Mouse (Mus musculus) T-helper 1 cell (primary cell): ENCODE data around the gene Gpank1.

Experiments used
- in situ Hi-C: fragments of 300-600 bp; cut with MboI, MseI; formaldehyde crosslinking; loops from one replicate; pipeline ENCODE4 v1.15.1; 2025; ENCODE audit warnings: high pct_unique_total_duplicates

Gene Gpank1

GRCm38 (mm10) chr17:35097164-35097655 is 24.0 kb upstream of the Gpank1 start:
- in situ Hi-C loops: no loop called here

- in situ Hi-C loops: loop anchor here (25.0 kb wide), 1 partner anchor 463 kb away; the partner anchor contains the start of genes Atf6b, Fkbpl, Ppt2 and Prrt1
These were observed 21.0 kb upstream of the Gpank1 start for GRCm38 (mm10) chr17:35100196-35100765.

GRCm38 (mm10) chr17:35101161-35101560 is 20.1 kb upstream of the Gpank1 start:
- in situ Hi-C loops: loop anchor here (25.0 kb wide), 1 partner anchor 464 kb away; the partner anchor contains the start of genes Atf6b, Fkbpl, Ppt2 and Prrt1

DNA sequence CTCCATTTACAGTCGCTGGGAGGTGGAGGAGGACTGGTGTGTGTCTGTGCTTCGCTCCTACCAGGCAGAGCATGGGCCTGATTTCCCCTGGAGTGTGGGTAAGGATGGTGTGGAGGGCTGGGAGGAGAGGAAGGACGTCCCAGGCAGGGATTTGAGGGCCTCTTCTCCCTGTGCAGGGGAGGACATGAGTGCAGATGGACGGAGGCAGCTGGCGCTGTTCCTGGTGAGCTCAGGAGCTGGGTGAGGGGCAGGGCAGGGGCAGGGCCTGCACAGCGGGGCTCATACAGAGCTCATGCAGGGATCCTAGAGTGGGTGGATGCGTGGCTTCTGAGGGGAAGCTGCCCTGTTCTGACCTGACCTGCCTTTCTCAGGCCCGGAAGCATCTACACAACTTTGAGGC is 19.0 kb upstream of the Gpank1 start:
- in situ Hi-C loops: loop anchor here (25.0 kb wide), 1 partner anchor 465 kb away; the partner anchor contains the start of genes Atf6b, Fkbpl, Ppt2 and Prrt1

DNA sequence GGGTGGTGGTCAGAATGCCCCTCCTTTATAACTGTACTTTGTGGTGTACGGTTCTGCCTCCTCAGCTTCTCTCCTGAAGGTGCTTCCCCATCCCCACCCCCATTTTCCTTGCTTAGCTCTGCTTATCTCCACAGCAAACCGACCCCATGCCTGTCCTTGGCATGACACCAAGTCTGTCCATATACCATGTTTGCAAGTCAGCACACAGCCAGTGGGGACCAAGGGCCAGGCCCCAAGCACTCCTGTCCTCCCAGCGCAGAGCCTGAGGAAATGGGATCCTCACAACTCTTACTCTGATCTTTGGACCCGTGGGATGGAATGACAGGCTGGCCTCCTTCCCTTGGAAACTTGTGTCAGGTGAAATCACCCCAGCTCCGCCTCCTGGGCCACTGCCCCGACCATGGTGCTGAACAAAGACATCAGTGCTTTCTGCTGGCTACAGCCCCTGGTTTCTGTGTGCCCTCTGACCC is 18.0 kb upstream of the Gpank1 start:
- in situ Hi-C loops: loop anchor here (25.0 kb wide), 1 partner anchor 466 kb away; the partner anchor contains the start of genes Atf6b, Fkbpl, Ppt2 and Prrt1

GRCm38 (mm10) chr17:35104079-35104478 is 17.2 kb upstream of the Gpank1 start:
- in situ Hi-C loops: loop anchor here (25.0 kb wide), 1 partner anchor 467 kb away; the partner anchor contains the start of genes Atf6b, Fkbpl, Ppt2 and Prrt1

GRCm38 (mm10) chr17:35104754-35105153 is 16.5 kb upstream of the Gpank1 start:
- in situ Hi-C loops: loop anchor here (25.0 kb wide), 1 partner anchor 467 kb away; the partner anchor contains the start of genes Atf6b, Fkbpl, Ppt2 and Prrt1

- in situ Hi-C loops: loop anchor here (25.0 kb wide), 1 partner anchor 469 kb away; the partner anchor contains the start of genes Atf6b, Fkbpl, Ppt2 and Prrt1
These were observed 15.4 kb upstream of the Gpank1 start for GRCm38 (mm10) chr17:35105740-35106389.

GRCm38 (mm10) chr17:35106522-35106921 is 14.7 kb upstream of the Gpank1 start:
- in situ Hi-C loops: loop anchor here (25.0 kb wide), 1 partner anchor 469 kb away; the partner anchor contains the start of genes Atf6b, Fkbpl, Ppt2 and Prrt1

GRCm38 (mm10) chr17:35108097-35108496 is 13.2 kb upstream of the Gpank1 start, which contains the start of gene Ly6g5c:
Gene Ly6g5c, plus strand, starts transcription at chr17:35108279.
- in situ Hi-C loops: loop anchor here (25.0 kb wide), 1 partner anchor 471 kb away; the partner anchor contains the start of genes Atf6b, Fkbpl, Ppt2 and Prrt1

DNA sequence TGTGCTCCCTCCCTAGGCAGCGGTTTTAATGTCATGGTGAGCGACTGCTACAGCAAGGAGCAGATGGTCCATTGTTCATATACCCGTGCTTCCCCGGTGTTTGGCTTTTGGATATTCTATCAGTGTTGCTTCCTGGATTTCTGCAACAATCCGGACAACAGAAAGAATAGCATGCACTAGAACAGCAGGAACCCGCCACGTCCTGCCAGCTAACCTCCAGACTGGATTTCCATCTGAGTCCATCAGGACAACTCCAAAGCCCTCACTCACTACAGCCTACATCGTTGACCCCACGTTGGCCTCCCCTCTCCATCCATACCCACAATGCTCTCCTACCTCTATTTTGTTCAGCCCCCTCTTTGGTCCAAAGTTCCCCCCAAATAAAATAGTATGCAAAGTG is 9.5 kb upstream of the Gpank1 start:
- in situ Hi-C loops: loop anchor here (25.0 kb wide), 1 partner anchor 474 kb away; the partner anchor contains the start of genes Atf6b, Fkbpl, Ppt2 and Prrt1

GRCm38 (mm10) chr17:35115046-35116019 is 5.9 kb upstream of the Gpank1 start, which contains the start of gene Ly6g5b:
Gene Ly6g5b, minus strand, starts transcription at chr17:35115428.
- in situ Hi-C loops: loop anchor here (25.0 kb wide), 1 partner anchor 478 kb away; the partner anchor contains the start of genes Atf6b, Fkbpl, Ppt2 and Prrt1

DNA sequence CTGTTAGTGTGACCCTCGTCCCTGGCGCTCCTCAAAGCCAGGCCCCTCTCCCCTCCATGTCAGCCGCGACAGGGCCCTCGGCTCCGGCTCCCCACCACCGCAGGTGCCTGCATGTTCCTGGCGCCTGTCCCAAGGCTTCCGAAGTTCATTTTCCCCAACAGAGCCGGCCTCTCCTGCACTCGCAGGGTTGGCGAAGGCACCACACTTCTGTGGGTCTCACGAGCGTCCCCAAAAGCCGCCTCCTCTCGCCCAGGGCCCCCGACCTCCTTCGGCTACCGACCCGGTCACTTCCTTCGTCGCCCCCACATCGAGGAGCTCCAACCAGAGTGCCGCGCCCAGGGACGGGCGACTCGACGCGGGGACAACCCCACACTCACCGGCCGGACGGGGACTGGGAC is 511 bp upstream of the Gpank1 start:
- in situ Hi-C loops: loop anchor here (25.0 kb wide), 1 partner anchor 483 kb away; the partner anchor contains the start of genes Atf6b, Fkbpl, Ppt2 and Prrt1

DNA sequence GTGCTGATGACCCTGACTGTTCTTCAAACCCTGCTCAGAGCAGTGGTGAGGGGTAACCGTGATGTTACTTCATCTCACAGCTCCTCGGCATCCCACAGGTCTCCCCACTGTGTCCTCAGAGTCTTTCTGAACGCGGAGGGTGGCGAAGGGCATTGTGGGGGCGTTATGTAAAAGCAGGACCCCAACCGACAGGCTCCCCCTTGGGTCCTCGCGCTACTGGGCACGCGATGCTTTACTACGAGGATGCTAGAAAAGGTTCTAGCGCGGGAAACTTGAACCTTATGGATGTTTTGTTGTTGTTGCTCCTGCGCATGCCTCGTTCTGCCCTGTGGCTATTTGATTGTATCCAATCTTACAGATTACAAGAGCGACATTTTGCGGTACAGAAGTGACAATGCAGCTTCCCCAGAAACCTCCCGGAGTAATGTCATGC is 632 bp downstream of the Gpank1 start, which contains the start of gene Csnk2b:
Csnk2b (minus strand) TSS at position 183 of the 433 bp plus-strand sequence.
- in situ Hi-C loops: loop anchor here (25.0 kb wide), 1 partner anchor 485 kb away; the partner anchor contains the start of genes Atf6b, Fkbpl, Ppt2 and Prrt1

DNA sequence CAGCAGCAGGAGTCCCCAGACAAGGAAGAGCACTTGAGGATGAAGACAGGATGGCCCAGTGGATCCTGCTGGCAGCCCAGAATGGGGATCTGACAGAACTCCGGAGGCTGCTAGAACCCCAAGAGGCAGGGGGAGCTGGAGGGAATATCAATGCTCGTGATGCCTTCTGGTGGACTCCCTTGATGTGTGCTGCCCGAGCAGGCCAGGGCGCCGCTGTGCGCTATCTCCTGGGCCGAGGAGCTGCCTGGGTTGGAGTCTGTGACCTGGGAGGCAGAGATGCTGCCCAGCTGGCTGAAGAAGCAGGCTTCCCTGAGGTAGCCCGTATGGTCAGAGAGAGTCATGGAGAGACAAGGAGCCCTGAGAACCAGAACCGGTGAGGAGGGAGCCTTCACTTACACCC is 2.0 kb downstream of the Gpank1 start:
- in situ Hi-C loops: loop anchor here (25.0 kb wide), 1 partner anchor 486 kb away; the partner anchor contains the start of genes Atf6b, Fkbpl, Ppt2 and Prrt1

GRCm38 (mm10) chr17:35124261-35124896 is 3.1 kb downstream of the Gpank1 start:
- in situ Hi-C loops: loop anchor here (25.0 kb wide), 1 partner anchor 487 kb away; the partner anchor contains the start of genes Atf6b, Fkbpl, Ppt2 and Prrt1

- in situ Hi-C loops: no loop called here
These were observed 3.8 kb downstream of the Gpank1 start for GRCm38 (mm10) chr17:35125081-35125480.

GRCm38 (mm10) chr17:35125578-35125977 is 4.3 kb downstream of the Gpank1 start:
- in situ Hi-C loops: no loop called here

DNA sequence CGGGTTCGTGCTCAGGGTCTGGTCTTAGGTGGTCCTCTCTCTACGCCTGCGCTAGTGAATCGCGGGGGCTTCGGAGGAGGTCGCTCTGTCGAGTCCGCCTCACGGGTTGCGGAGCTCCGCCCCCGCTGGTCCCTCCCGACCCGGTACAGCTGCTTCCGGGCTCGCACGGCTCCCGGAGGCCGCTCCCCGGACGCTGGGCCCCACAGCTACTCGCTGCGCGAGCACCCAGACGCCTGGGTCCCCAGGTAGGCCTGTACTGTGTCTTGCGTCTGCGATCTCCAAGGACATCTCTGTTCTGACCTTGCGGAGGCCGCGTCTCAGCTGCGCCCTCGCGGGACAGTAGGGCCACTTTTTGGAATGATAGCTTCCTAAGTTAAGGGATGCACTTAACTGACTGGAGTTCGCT is 5.0 kb downstream of the Gpank1 start, which contains the start of gene D17H6S53E:
D17H6S53E (plus strand) TSS at position 168 of the 406 bp plus-strand sequence.
- in situ Hi-C loops: no loop called here
